ENCODE assay signal across 1 mouse cellular context in genomic region chr19:43521362-43521761, GRCm38 (mm10).
A peak's percentile ranks its signal among the peaks of the same experiment; 100 is the strongest.
TF ChIP-seq lines count a peak whose summit lies in the region.

No protein-coding gene starts in this region.

TF ChIP-seq in CH12.LX, 34 proteins besides CTCF, POLR2A, EP300 and RAD21 (continued from another document):
- peak; percentile 20; the same call in 1 of the 2 replicates for TF ChIP-seq MAX (IDR thresholded peaks at IDR 0.05; ENCODE audit: low read length)
- TF ChIP-seq MEF2A (IDR thresholded peaks at IDR 0.05; ENCODE audit: borderline replicate concordance, low read depth, low read length), result no peak
- TF ChIP-seq BHLHE40 (IDR thresholded peaks at IDR 0.05; ENCODE audit: low read depth, low read length), result peak; percentile 60
